In the genomic region with DNA sequence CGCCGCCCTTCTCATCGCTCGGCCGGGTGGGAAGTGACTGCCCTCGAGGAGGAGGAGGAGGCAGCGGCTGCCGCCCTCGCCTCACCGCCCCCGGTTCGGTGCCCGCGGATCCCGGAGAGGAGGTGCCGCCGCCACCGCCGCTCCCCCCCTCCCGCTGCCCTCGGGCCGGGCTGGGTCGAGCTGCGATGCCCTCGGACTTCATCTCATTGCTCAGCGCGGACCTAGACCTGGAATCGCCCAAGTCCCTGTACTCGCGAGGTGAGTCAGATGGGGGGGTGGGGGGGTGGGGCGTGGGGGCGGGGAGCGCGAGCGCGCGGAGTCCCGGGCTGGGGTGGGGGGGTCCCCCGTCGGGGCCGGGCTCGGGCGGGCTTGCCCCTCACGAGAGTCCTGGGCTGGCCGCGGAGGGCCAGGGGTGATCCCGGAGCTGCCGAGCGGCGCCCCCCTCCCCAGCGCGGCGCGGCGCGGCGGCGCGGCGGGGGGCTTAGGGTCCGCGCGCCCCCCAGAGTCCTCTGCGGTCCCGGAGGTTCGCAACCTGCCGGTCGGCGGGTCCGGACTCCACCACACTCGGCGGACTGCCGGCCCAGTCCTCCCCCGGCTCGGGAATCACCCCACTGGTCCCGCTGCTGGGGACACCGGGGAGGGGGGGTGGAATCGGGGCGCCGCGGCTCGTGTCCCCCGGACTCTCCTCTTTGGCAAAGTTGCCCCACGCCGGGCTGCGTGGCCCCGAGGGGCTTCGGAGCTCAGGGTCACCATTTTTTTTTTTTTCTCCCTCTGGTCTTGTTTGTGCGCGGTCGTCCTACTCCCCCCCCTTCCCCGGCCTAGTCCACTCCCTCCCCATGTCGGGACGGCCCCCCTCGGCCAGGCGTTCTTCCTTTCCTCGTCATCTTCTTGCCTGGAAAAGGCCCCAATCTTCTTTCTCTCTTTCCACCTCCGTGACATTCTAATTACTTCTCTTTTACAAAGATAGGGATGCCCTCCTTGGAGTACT, we compare ENCODE assay signal across 8 mouse cellular contexts. TPM values are rescaled to one million over a fixed set of nuclear protein-coding genes. Genes with fewer than 3 reads are reported as not detected.
DNase-seq lines count a peak whose midpoint lies in the region; ATAC-seq and TF ChIP-seq lines count a peak whose summit lies in the region.

No protein-coding gene starts in this region.

- TF ChIP-seq CTCF in layer of hippocampus, adult 2 months (conservative IDR thresholded peaks at IDR 0.05) = no peak
- TF ChIP-seq CTCF in lung, adult 2 months (IDR thresholded peaks at IDR 0.05; ENCODE audit: insufficient read depth, low read length) = no peak

- H3K27ac ChIP-seq in ES-E14 (ENCODE audit: insufficient read depth, low read depth, low read length, poor library complexity, severe bottlenecking) = peak overlapping the region; percentile 64
- H3K27ac ChIP-seq in forebrain, embryonic 14.5 days (ENCODE audit: low read depth, low read length) = peak overlapping the region; percentile 94
- peak overlapping the region; percentile 99 for H3K27ac ChIP-seq in layer of hippocampus, adult 2 months

- intact Hi-C loops in heart, postnatal 25 days (cut with DNase I) = loop anchor here (2.0 kb wide), 1 partner anchor 87 kb away; no protein-coding TSS in a partner anchor

- DNase-seq in ES-E14 (ENCODE audit: low read depth, low spot score) = no peak
- peak; percentile 48 for DNase-seq in cerebellum, adult 11 months
- DNase-seq in forebrain, embryonic 14.5 days (ENCODE audit: low spot score) = peak; percentile 33
- peak; percentile 42 for DNase-seq in heart, postnatal 25 days (ENCODE audit: low spot score)
- peak in 1 of 2 experiments; percentile 16 for DNase-seq in layer of hippocampus, adult 2 months (ENCODE audit: low spot score in 2 of 2)
- DNase-seq in lung, adult 2 months = peak; percentile 69
- DNase-seq in ovary, postnatal 14 days (ENCODE audit: low spot score) = peak; percentile 29
- DNase-seq in thymus, postnatal 4 days = peak; percentile 61

- peak overlapping the region; percentile 92 for H3K9ac ChIP-seq in ES-E14 (ENCODE audit: insufficient read depth, low read depth, low read length, poor library complexity, severe bottlenecking)
- H3K9ac ChIP-seq in forebrain, embryonic 14.5 days (ENCODE audit: low read length) = peak overlapping the region; percentile 89

- TF ChIP-seq POLR2A in lung, adult 2 months (IDR thresholded peaks at IDR 0.05; ENCODE audit: borderline replicate concordance, extremely low read depth, low read depth, low read length) = no peak

- peak overlapping the region; percentile 82 to 84 for H3K4me3 ChIP-seq in ES-E14 (ENCODE audit: insufficient read depth in 1 of 2, low read depth in 1 of 2, low read length in 2 of 2, poor library complexity in 1 of 2, severe bottlenecking in 1 of 2)
- peak overlapping the region; percentile 94 for H3K4me3 ChIP-seq in forebrain, embryonic 14.5 days (ENCODE audit: low read depth, low read length)
- H3K4me3 ChIP-seq in layer of hippocampus, adult 2 months = peak overlapping the region; percentile 97
- H3K4me3 ChIP-seq in lung, adult 2 months (replicated peaks; ENCODE audit: extremely low read depth, low read depth, low read length) = peak overlapping the region; percentile 84

- no peaks in the 10 kb centered on the region for H3K27me3 ChIP-seq in forebrain, embryonic 14.5 days (replicated peaks; ENCODE audit: control insufficient read depth, insufficient read depth, low read length)

- ATAC-seq in forebrain, embryonic 14.5 days = peak; percentile 40

- in situ Hi-C loops in ES-E14 (cut with MboI; ENCODE audit: low sequenced_read_pairs in 2 of 2, unreplicated experiment in 2 of 2) = no loop called here

- H3K4me1 ChIP-seq in ES-E14 (ENCODE audit: control insufficient read depth in 2 of 2, insufficient read depth in 2 of 2, low read length in 2 of 2, poor library complexity in 1 of 2) = peaks cover 0 to 1% of the 10 kb centered on the region in 2 experiments; a peak in 1 of 4 replicates
- peaks cover 11% of the 10 kb centered on the region for H3K4me1 ChIP-seq in forebrain, embryonic 14.5 days (ENCODE audit: control insufficient read depth, insufficient read depth, low read length)
- H3K4me1 ChIP-seq in lung, adult 2 months (ENCODE audit: control insufficient read depth, insufficient read depth, low read length) = peaks cover 2% of the 10 kb centered on the region

- peak overlapping the region; percentile 53 for H3K4me2 ChIP-seq in forebrain, embryonic 14.5 days (ENCODE audit: low read length)

- H3K36me3 ChIP-seq in ES-E14 (ENCODE audit: control insufficient read depth, insufficient read depth, low read length, poor library complexity, severe bottlenecking) = no peaks in the 10 kb centered on the region; the same call in 1 of the 2 replicates
- no peaks in the 10 kb centered on the region for H3K36me3 ChIP-seq in forebrain, embryonic 14.5 days (ENCODE audit: control insufficient read depth, insufficient read depth, low read length)

- under 1% methylated on average over 49 of the region's 98 CpGs for WGBS in forebrain, embryonic 14.5 days
- 1% methylated on average over 77 of the region's 98 CpGs for WGBS in lung, adult 2 months

- no peaks in the 10 kb centered on the region for H3K9me3 ChIP-seq in ES-E14 (ENCODE audit: control insufficient read depth, insufficient read depth, low read depth, low read length)
- no peaks in the 10 kb centered on the region for H3K9me3 ChIP-seq in forebrain, embryonic 14.5 days (replicated peaks; ENCODE audit: control insufficient read depth, low read length)

TF ChIP-seq in ES-E14, 5 proteins besides CTCF, POLR2A, EP300 and RAD21:
- TF ChIP-seq CHD2 (IDR thresholded peaks at IDR 0.05; ENCODE audit: low read depth, low read length) = no peak
- TF ChIP-seq HCFC1 (IDR thresholded peaks at IDR 0.05; ENCODE audit: borderline replicate concordance, insufficient read depth, low read length) = no peak
- no peak for TF ChIP-seq ZC3H11A (IDR thresholded peaks at IDR 0.05; ENCODE audit: borderline replicate concordance, low read depth, low read length)
- no peak for TF ChIP-seq MAFK (IDR thresholded peaks at IDR 0.05; ENCODE audit: insufficient read depth, low read depth, low read length)
- peak; percentile 66 for TF ChIP-seq ZNF384 (IDR thresholded peaks at IDR 0.05; ENCODE audit: low read depth, low read length)

RNA-seq across cellular contexts. Expression of gene Nfat5, which starts 0.7 kb away (rescaled TPM):
- total RNA-seq in ES-E14 (2012; rRNA removed) = 24.2 and 24.5 TPM in 2 replicates
- polyA plus RNA-seq in forebrain, embryonic 14.5 days (2014; fragmentation: Nextera tagmentation; extraction: Ambion mirVana) = 3.4 and 5.3 TPM in 2 replicates
- 10 to 100 TPM; 24.5 to 27.5 TPM for total RNA-seq in heart, postnatal 25 days (2021)
- 10 to 100 TPM; 57.4 to 69.3 TPM for total RNA-seq in layer of hippocampus, adult 2 months (2021)
- 21.0 and 31.2 TPM in 2 replicates for polyA plus RNA-seq in lung, adult 2 months (2012; rRNA removed)
